Mouse (Mus musculus) lung, embryonic 14.5 days (tissue): ENCODE measurements at regions not wholly inside any gene's neighbourhood (a gene's known extent, or its start where the extent isn't known, plus 50 kb on each side); places are given as distances from the start of the nearest gene placed in this dataset.
A peak's percentile ranks its signal among the peaks of the same experiment; 100 is the strongest.

Source experiments
- ATAC-seq: fragments of 200-750 bp; cut with Nextera tagmentation; 2 replicates; pipeline ENCODE4 v1.8.0; 2017; ENCODE audit warnings: mild to moderate bottlenecking, moderate TSS enrichment, moderate library complexity; ENCODE audit not compliant: insufficient read depth
- DNase-seq: peaks from one replicate; pipeline ENCODE4 v3.0.0-alpha.2; 2015
- H3K27ac ChIP-seq: fragments of 300-500 bp; sonication (generic); 2 replicates; pipeline ENCODE4 v1.5.1; 2014; ENCODE audit warnings: low read depth, mild to moderate bottlenecking, moderate library complexity
- H3K27me3 ChIP-seq: fragments of 300-500 bp; sonication (generic); 2 replicates; pipeline ENCODE4 v1.6.1; 2014; ENCODE audit warnings: low read length, control low read depth; ENCODE audit not compliant: insufficient read depth
- H3K36me3 ChIP-seq: fragments of 300-500 bp; sonication (generic); 2 replicates; pipeline ENCODE4 v1.6.1; 2014; ENCODE audit warnings: control low read depth; ENCODE audit not compliant: insufficient read depth
- H3K4me1 ChIP-seq: fragments of 300-500 bp; sonication (generic); 2 replicates; pipeline ENCODE4 v1.6.1; 2014; ENCODE audit warnings: antibody characterized with exemption, control low read depth; ENCODE audit not compliant: insufficient read depth
- H3K4me2 ChIP-seq: fragments of 300-500 bp; sonication (generic); 2 replicates; pipeline ENCODE4 v1.6.1; 2014; ENCODE audit warnings: mild to moderate bottlenecking
- H3K4me3 ChIP-seq: fragments of 300-500 bp; sonication (generic); 2 replicates; pipeline ENCODE4 v1.5.1; 2014; ENCODE audit warnings: low read depth, low read length
- H3K9ac ChIP-seq: fragments of 300-500 bp; sonication (generic); 2 replicates; pipeline ENCODE4 v1.6.1; 2014
- H3K9me3 ChIP-seq: fragments of 300-500 bp; sonication (generic); 2 replicates; pipeline ENCODE4 v1.6.1; 2016; ENCODE audit warnings: low read depth, low read length, control low read depth
- CTCF ChIP-seq: IDR thresholded peaks from 2 replicates; pipeline ENCODE4 v1.5.1; 2016; ENCODE audit warnings: antibody characterized with exemption, low read depth
- WGBS: fragments of 180-500 bp; shearing (Covaris S2); extraction: QIAGEN DNeasy Blood & Tissue Kit; methylation state at CpG from one replicate; pipeline ENCODE4 v1.1.7; 2014; 5-methylcytosine and 5-hydroxymethylcytosine counted together

- no peak for TF ChIP-seq CTCF
- Histone ChIP-seq H3K27me3 (no peaks in the 10 kb centered on the region), H3K9me3 (no peaks in the 10 kb centered on the region), H3K4me1 (0 out of 2 replicates have a peak, but pooled peaks cover 8% of the 10 kb centered on the region), H3K27ac (no peak overlapping the region), H3K4me2 (no peak overlapping the region), H3K4me3 (no peak overlapping the region), H3K36me3 (no peaks in the 10 kb centered on the region), H3K9ac (no peak overlapping the region)
- ATAC-seq (no peak), DNase-seq (no peak)
- 76% methylated on average over 11 of the region's 11 CpGs for WGBS
Measured at GRCm38 (mm10) chr8:26895867-26896266, 81.3 kb upstream of the Zfp703 start.

GRCm38 (mm10) chr8:26903289-26903688, 73.8 kb upstream of the Zfp703 start:
- peak; percentile 61 for DNase-seq
- Histone ChIP-seq H3K27ac (no peak overlapping the region), H3K9ac (no peak overlapping the region), H3K4me3 (no peak overlapping the region), H3K27me3 (no peaks in the 10 kb centered on the region), H3K9me3 (no peaks in the 10 kb centered on the region), H3K4me2 (no peak overlapping the region), H3K36me3 (no peaks in the 10 kb centered on the region), H3K4me1 (peaks cover 5% of the 10 kb centered on the region)
- no peak; the same call in 1 of the 2 replicates for ATAC-seq
- 22% methylated on average over 5 of the region's 5 CpGs for WGBS
- no peak for TF ChIP-seq CTCF

- Histone ChIP-seq H3K4me2 (no peak overlapping the region), H3K4me1 (peaks cover 5% of the 10 kb centered on the region), H3K27ac (no peak overlapping the region), H3K9ac (no peak overlapping the region), H3K4me3 (no peak overlapping the region), H3K36me3 (no peaks in the 10 kb centered on the region), H3K27me3 (no peaks in the 10 kb centered on the region), H3K9me3 (no peaks in the 10 kb centered on the region)
- peak; percentile 44 for DNase-seq
- ATAC-seq, result no peak
- WGBS, result 76% methylated on average over 4 of the region's 4 CpGs
- no peak for TF ChIP-seq CTCF
Measured at GRCm38 (mm10) chr8:26906257-26906656, 70.9 kb upstream of the Zfp703 start.

GRCm38 (mm10) chr8:26907347-26908170, 69.6 kb upstream of the Zfp703 start:
- no peak overlapping the region for H3K4me2 ChIP-seq
- TF ChIP-seq CTCF, result no peak
- ATAC-seq, result no peak
- peaks cover 5% of the 10 kb centered on the region for H3K4me1 ChIP-seq
- no peak overlapping the region for H3K27ac ChIP-seq
- H3K27me3 ChIP-seq, result no peaks in the 10 kb centered on the region
- H3K9ac ChIP-seq, result no peak overlapping the region
- peak; percentile 36 for DNase-seq
- WGBS, result 66% methylated on average over 8 of the region's 8 CpGs
- H3K4me3 ChIP-seq, result no peak overlapping the region
- H3K9me3 ChIP-seq, result no peaks in the 10 kb centered on the region
- no peaks in the 10 kb centered on the region for H3K36me3 ChIP-seq

GRCm38 (mm10) chr8:26910186-26910585, 66.9 kb upstream of the Zfp703 start:
- DNase-seq (no peak), ATAC-seq (no peak)
- no peaks in the 10 kb centered on the region for H3K36me3 ChIP-seq
- no peak overlapping the region for H3K4me3 ChIP-seq
- 73% methylated on average over 3 of the region's 3 CpGs for WGBS
- no peak for TF ChIP-seq CTCF
- H3K27ac ChIP-seq, result no peak overlapping the region
- peaks cover 5% of the 10 kb centered on the region; the same call in 1 of the 2 replicates for H3K4me1 ChIP-seq
- no peak overlapping the region for H3K9ac ChIP-seq
- no peak overlapping the region for H3K4me2 ChIP-seq
- no peaks in the 10 kb centered on the region for H3K27me3 ChIP-seq
- no peaks in the 10 kb centered on the region for H3K9me3 ChIP-seq

- Histone ChIP-seq H3K4me1 (no peaks in the 10 kb centered on the region), H3K4me2 (no peak overlapping the region), H3K36me3 (no peaks in the 10 kb centered on the region), H3K27ac (no peak overlapping the region), H3K4me3 (no peak overlapping the region), H3K27me3 (no peaks in the 10 kb centered on the region), H3K9ac (no peak overlapping the region), H3K9me3 (no peaks in the 10 kb centered on the region)
- WGBS, result 33% methylated on average over 18 of the region's 18 CpGs
- DNase-seq (peak; percentile 78), ATAC-seq (peak; percentile 78)
- no peak for TF ChIP-seq CTCF
Measured at GRCm38 (mm10) chr8:26913562-26914529, 63.3 kb upstream of the Zfp703 start.

- Histone ChIP-seq H3K4me1 (no peaks in the 10 kb centered on the region), H3K4me3 (no peak overlapping the region), H3K9ac (no peak overlapping the region), H3K27me3 (no peaks in the 10 kb centered on the region), H3K9me3 (no peaks in the 10 kb centered on the region), H3K4me2 (no peak overlapping the region), H3K27ac (no peak overlapping the region), H3K36me3 (no peaks in the 10 kb centered on the region)
- no peak for ATAC-seq
- 90% methylated on average over 8 of the region's 8 CpGs for WGBS
- TF ChIP-seq CTCF, result no peak
- DNase-seq, result no peak
Measured at GRCm38 (mm10) chr8:26915731-26916130, 61.4 kb upstream of the Zfp703 start.
